Mouse (Mus musculus): Measurements from ENCODE around the gene Pcolce. TPM values are rescaled to one million over a fixed set of nuclear protein-coding genes. Genes with fewer than 3 reads are reported as not detected.

The Pcolce gene
- polyA plus RNA-seq, 1 experiment from 2014 or later: 128 TPM

DNA sequence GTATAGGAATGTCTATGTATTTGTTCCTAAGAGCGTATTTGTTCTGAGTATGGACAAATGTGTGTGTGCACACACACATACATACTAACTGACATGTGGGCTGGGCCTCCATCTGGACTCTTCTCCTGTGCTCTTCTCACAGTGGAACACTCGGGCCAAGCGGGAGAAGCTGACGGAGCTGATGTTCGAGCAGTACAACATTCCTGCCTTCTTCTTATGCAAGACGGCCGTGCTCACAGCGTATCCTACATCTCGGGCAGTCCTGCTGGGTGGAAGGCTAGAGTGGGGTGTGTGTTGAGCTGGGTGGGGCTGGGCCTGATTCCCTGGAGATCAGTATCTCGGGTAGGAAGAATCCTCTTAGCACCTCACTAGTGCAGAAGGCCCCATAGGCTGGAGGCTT is 50.6 kb downstream of the Pcolce start:
- no peak for ATAC-seq (ENCODE audit: insufficient number of reproducible peaks, insufficient read depth, low FRiP score, low TSS enrichment)
- no peaks in the 10 kb centered on the region for H3K4me1 ChIP-seq
- 70% methylated on average over 10 of the region's 10 CpGs for WGBS

GRCm38 (mm10) chr5:137561556-137561955 is 52.0 kb downstream of the Pcolce start:
- no peak overlapping the region for H3K4me2 ChIP-seq (replicated peaks)
- ATAC-seq (ENCODE audit: insufficient number of reproducible peaks, insufficient read depth, low FRiP score, low TSS enrichment): no peak
- no peaks in the 10 kb centered on the region for H3K36me3 ChIP-seq
- H3K9ac ChIP-seq: no peak overlapping the region
- no peaks in the 10 kb centered on the region for H3K4me1 ChIP-seq
- no peaks in the 10 kb centered on the region for H3K9me3 ChIP-seq
- no peaks in the 10 kb centered on the region for H3K27me3 ChIP-seq
- no peak overlapping the region for H3K4me3 ChIP-seq
- 73% methylated on average over 6 of the region's 6 CpGs for WGBS
- no peak overlapping the region for H3K27ac ChIP-seq

More for the DNA sequence above, 50.6 kb downstream of the Pcolce start:
- Histone ChIP-seq H3K27ac (no peak overlapping the region), H3K9me3 (no peaks in the 10 kb centered on the region), H3K27me3 (no peaks in the 10 kb centered on the region), H3K36me3 (no peaks in the 10 kb centered on the region), H3K4me3 (no peak overlapping the region), H3K4me2 (replicated peaks) (no peak overlapping the region), H3K9ac (no peak overlapping the region)

Other genes with a start within 250 kb of the Pcolce start
- gene Zan, start 136.7 kb downstream of the Pcolce start, polyA plus RNA-seq (2016; fragmentation: Nextera tagmentation; extraction: Ambion mirVana): 0.17 and 0.28 TPM in 2 replicates
- gene Pop7, start 111.3 kb downstream of the Pcolce start, polyA plus RNA-seq (2016; fragmentation: Nextera tagmentation; extraction: Ambion mirVana): 54.0 and 56.4 TPM in 2 replicates
- 17.4 and 18.1 TPM in 2 replicates for gene Gigyf1, start 95.2 kb downstream of the Pcolce start, polyA plus RNA-seq (2016; fragmentation: Nextera tagmentation; extraction: Ambion mirVana)
- gene Epo, start 80.5 kb downstream of the Pcolce start, polyA plus RNA-seq (2016; fragmentation: Nextera tagmentation; extraction: Ambion mirVana): 0.34 and 0.47 TPM in 2 replicates
- gene Gnb2, start 80.3 kb downstream of the Pcolce start, polyA plus RNA-seq (2016; fragmentation: Nextera tagmentation; extraction: Ambion mirVana): 382 and 409 TPM in 2 replicates
- 6.1 and 9.3 TPM in 2 replicates for gene Actl6b, start 60.3 kb downstream of the Pcolce start, polyA plus RNA-seq (2016; fragmentation: Nextera tagmentation; extraction: Ambion mirVana)
- 0.95 and 1.3 TPM in 2 replicates for gene Tfr2, start 43.9 kb downstream of the Pcolce start, polyA plus RNA-seq (2016; fragmentation: Nextera tagmentation; extraction: Ambion mirVana)
- 28.4 and 28.7 TPM in 2 replicates for gene Mospd3, start 12.7 kb downstream of the Pcolce start, polyA plus RNA-seq (2016; fragmentation: Nextera tagmentation; extraction: Ambion mirVana)
- 0.22 and 0.36 TPM in 2 replicates for gene Fbxo24, start 15.2 kb upstream of the Pcolce start, polyA plus RNA-seq (2016; fragmentation: Nextera tagmentation; extraction: Ambion mirVana)
- gene Lrch4, start 15.3 kb upstream of the Pcolce start, polyA plus RNA-seq (2016; fragmentation: Nextera tagmentation; extraction: Ambion mirVana): 30.8 and 34.0 TPM in 2 replicates
- gene Gm20605, start 15.4 kb upstream of the Pcolce start, polyA plus RNA-seq (2016; fragmentation: Nextera tagmentation; extraction: Ambion mirVana): 9.2 and 11.8 TPM in 2 replicates
- gene Sap25, start 27.6 kb upstream of the Pcolce start, polyA plus RNA-seq (2016; fragmentation: Nextera tagmentation; extraction: Ambion mirVana): 6.6 and 6.8 TPM in 2 replicates
- 0.18 and 0.34 TPM in 2 replicates for gene Irs3, start 31.9 kb upstream of the Pcolce start, polyA plus RNA-seq (2016; fragmentation: Nextera tagmentation; extraction: Ambion mirVana)
- 21.7 and 22.2 TPM in 2 replicates for gene Agfg2, start 70.9 kb upstream of the Pcolce start, polyA plus RNA-seq (2016; fragmentation: Nextera tagmentation; extraction: Ambion mirVana)
- gene Nyap1, start 127.8 kb upstream of the Pcolce start, polyA plus RNA-seq (2016; fragmentation: Nextera tagmentation; extraction: Ambion mirVana): 3.7 and 4.6 TPM in 2 replicates
- gene Tsc22d4, start 131.9 kb upstream of the Pcolce start, polyA plus RNA-seq (2016; fragmentation: Nextera tagmentation; extraction: Ambion mirVana): 129 and 133 TPM in 2 replicates
- 51.3 and 51.9 TPM in 2 replicates for gene Ppp1r35, start 165.1 kb upstream of the Pcolce start, polyA plus RNA-seq (2016; fragmentation: Nextera tagmentation; extraction: Ambion mirVana)
- 14.5 and 15.8 TPM in 2 replicates for gene Mepce, start 173.9 kb upstream of the Pcolce start, polyA plus RNA-seq (2016; fragmentation: Nextera tagmentation; extraction: Ambion mirVana)
- 38.2 and 39.3 TPM in 2 replicates for gene Zcwpw1, start 174.0 kb upstream of the Pcolce start, polyA plus RNA-seq (2016; fragmentation: Nextera tagmentation; extraction: Ambion mirVana)
- gene Pilra, start 222.5 kb upstream of the Pcolce start, polyA plus RNA-seq (2016; fragmentation: Nextera tagmentation; extraction: Ambion mirVana): 0.22 and 0.28 TPM in 2 replicates
- gene Pilrb1, start 244.3 kb upstream of the Pcolce start, polyA plus RNA-seq (2016; fragmentation: Nextera tagmentation; extraction: Ambion mirVana): 0.47 TPM in 1 of 2 replicates, not detected in the other